Mouse (Mus musculus): ENCODE measurements around the gene Npl.
A peak's percentile ranks its signal among the peaks of the same experiment; 100 is the strongest.
"Not testable (repeated sequence)": the region's sequence is repeated elsewhere in the genome, so short reads cannot be mapped to it uniquely, and the experiment has no call there.

Gene Npl

DNA sequence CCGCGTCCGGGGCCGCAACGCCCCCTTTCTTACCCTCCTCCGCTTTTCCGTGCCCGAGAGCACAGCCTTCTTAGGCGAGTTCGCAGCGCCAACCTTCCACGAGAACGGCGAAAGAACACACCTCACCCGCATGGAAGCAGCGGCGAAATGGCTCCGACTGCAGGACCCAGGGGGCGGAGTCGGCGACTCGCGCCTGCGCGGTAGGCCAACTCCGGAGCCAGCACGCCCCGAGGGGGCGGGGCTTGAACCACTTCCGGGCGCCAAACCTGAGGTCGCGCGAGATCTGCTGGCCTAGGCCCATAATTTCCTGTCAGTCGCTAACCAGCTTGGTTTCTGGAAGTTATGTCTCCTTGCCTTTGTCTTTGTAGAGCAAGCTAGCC, 62.4 kb downstream of the Npl start, which contains the start of gene Dhx9:
Dhx9 (minus strand) TSS at position 161 of the 380 bp plus-strand sequence.
- DNase-seq (ENCODE audit: low spot score): peak; percentile 94

DNA sequence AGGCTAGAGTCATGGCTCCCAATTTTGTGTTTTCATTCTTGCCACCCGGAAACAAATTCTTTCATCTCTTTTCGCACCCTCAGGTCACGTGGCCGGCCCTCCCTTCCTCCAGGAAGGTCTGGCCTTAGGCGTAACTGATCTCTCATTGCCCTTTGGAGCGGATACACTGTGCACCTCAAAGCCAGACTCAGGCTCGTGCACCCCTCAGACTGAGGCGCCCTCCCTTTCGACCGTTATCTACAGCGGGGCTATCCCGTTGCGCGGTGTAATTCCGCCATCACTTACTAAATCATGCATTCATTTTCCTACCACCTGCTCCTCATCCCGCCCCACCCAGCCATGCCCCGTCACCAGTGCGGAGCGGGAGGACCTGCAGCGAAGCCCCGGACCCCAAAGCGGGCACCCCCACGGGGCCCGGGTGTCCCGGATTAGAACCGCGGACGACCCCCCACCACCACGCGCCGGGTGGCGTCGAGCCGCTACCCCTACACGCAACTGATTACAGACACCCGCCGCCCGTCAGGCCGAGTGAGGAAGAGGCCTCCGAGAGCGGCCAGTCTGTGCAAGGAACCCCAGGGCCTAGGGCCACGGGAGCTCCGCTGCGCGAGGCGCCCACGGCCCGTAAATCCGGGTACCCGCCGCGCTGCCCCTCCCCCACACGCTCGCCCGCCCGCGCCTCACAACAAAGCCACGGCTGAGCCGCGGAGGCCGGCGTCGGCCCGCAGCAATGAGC, 62.9 kb downstream of the Npl start:
- peak; percentile 19 for DNase-seq (ENCODE audit: low spot score)

DNA sequence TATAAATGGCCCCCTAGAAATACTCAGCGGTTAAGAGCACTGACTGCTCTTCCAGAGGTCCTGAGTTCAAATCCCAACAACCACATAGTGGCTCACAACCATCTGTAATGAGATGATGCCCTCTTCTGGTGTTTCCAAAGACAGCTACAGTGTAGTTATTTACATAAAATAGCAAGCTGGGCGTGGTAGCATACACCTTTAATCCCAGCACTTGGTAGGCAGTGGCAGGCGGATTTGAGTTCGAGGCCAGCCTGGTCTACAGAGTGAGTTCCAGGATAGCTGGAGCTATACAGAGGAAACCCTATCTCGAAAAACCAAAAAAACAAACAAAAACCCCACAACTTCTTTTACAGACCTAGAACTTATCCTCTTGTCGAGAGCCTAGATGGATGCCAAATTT, 63.7 kb downstream of the Npl start:
- DNase-seq (ENCODE audit: low spot score): not testable (repeated sequence)

DNA sequence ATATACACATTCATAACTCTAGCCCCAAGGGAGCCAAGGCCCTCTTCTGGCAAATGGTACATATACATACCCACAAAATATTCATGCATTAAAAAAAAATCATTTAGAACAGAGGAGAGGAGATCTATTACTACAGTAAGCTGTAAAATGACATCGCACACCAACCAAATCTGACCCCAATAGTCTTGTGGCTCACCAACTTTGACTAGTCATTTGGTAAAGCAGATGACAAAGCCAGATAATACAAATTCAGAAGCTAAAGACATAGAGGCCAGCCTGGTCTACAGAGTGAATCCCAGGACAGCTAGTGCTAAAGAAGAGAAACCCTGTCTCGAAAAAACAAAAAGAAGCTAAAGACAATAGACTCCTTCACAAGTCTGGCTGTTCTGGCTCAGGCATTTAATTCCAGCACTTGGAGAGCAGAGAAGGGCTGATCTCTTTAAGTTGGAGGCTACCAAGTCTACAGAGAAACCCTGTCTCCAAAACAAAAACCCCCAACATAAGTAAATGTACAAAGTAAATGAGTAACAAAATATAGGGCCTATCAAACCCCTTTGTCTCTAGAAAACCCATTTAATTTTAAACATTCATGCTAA, 64.5 kb downstream of the Npl start:
- no peak for DNase-seq (ENCODE audit: low spot score)

DNA sequence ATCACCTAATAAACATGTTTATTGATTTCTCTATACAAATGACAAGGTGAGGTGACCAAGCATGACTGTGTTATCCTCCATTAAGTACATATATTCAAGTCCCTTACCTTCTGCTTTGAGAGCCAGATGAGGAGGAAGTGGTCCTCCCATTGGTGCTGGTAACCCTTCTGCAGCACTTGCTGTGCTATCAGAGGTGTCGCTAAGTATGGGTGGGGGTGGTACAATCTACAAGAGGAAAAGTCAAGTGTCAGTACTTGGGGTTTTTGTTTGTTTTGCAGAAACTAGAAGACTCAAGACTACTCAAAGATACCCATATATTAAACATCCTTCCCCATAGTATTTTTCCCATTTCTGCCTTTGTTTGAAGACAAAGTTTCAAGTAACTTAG, 68.8 kb downstream of the Npl start:
- DNase-seq (ENCODE audit: low spot score): no peak

DNA sequence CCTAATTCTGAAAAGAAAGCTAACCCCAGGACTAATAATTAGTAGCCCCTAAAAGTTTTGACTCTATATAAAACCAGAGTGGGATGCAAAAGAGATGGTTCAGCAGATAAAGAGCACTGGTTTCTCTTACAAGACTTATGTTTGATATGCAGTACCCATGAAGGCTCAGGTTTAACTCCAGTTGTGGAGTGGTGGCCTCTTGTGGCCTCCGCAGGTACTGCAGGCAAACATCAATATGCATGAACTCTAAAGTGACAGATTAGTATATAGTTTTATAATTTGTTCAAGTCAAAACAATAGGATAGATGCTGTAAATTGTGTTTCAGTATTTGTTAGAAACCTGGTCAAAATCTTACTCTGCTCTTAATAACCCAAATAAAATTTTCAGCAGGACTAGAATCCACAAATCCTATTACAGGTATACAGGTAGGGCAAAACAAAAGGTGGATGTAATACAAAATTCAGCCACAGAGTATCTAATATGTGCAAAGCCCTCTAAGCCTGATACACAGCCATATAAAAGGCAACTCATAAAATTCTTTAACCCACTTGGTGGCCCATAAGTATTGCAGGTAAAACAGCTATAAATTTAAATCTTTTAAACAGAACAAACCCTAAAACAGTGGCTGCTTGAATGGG, 69.3 kb downstream of the Npl start:
- no peak for DNase-seq (ENCODE audit: low spot score)

DNA sequence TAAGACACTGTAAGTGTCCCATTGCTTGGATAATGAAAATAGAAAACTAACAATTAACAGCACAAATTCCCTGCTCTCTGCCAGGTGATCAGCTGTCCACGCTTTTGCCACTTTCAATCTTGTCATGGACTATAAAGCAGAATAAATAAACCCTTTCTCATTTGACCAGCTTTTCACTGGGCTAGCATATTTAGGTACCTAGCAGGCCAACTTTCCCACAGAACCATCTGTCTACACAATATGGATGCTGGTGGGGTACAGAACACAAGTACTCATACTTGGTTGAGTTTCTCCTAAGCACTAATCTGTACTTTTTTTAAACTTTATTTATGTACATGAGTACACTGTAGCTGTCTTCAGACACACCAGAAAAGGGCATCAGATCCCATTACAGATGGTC, 70.5 kb downstream of the Npl start:
- no peak for DNase-seq (ENCODE audit: low spot score)

DNA sequence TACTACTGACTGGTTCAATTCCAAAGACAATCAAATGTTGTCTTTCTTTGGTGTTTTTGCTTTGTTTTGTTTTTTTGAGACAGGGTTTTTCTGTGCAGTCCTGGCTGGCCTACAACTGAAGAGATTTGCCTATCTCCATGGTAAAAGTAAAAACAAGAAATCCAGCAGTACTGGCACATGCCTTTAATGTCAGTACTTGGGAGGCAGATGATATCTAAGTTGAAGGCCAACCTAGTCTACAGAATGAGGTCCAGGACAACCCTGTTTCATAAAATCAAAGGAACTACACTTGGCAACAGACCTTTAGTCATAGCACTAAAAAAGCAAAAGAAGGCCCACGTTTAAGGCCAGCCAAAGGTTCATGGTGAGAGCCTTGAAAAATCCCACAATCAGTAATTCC, 88.0 kb downstream of the Npl start:
- DNase-seq (ENCODE audit: low spot score): no peak

DNA sequence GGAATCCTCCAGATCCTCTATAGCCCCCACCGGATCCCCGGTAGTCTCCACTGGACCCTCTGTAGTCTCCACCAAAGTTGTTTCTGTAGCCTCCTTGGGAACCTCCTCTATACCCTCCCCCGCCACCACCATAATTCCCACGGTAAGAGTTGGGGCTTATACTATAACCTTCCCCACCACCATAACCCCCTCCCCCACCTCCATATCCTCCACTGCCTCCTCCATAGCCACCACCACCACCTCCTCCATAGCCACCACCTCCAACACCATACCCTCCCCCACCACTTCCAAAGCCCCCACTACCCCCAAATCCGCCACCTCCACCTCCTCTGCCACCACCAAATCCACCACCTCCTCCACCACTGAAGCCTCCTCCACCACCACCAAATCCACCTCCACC, 93.7 kb downstream of the Npl start:
- DNase-seq (ENCODE audit: low spot score): no peak

DNA sequence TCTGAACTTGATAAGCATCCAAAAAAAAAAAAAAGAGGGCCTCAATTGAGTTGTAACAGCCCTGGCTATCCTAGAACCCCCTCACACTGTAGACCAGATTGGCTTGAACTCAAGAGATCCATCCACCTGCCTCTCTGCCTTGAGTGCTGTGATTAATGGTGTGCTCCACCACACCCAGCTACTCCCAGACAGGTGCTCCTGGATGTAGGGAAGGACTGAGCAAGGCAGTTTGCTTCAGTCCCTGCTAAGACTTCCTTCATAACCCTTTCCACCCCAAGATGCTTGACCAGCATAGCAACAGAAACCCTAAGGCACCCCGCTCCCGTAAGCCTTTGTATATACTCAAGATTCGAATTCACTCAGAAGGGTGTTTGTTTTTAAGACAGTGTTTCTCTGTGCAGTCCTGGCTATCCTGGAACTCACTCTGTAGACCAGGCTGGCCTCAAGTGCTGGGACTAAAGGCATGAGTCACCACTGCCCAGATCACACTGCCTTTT, 96.7 kb downstream of the Npl start:
- no peak for DNase-seq (ENCODE audit: low spot score)

Measured in urinary bladder, postnatal 10 days (tissue).